Mouse (Mus musculus) cortical plate, adult 2 months (tissue): Measurements from ENCODE around the gene Riok2.

Source experiments
- CTCF ChIP-seq: fragments of 200-500 bp; IDR thresholded peaks from 2 replicates; pipeline ENCODE4 v1.5.1; 2011; ENCODE audit warnings: mild to moderate bottlenecking, control low read depth, low read length; ENCODE audit not compliant: insufficient read depth; ENCODE audit errors: extremely low read depth
- POLR2A ChIP-seq: fragments of 200-500 bp; IDR thresholded peaks from 2 replicates; pipeline ENCODE4 v1.6.1; 2011; ENCODE audit warnings: mild to moderate bottlenecking, low read length, control low read depth; ENCODE audit not compliant: insufficient read depth; ENCODE audit errors: extremely low read depth

- TF ChIP-seq CTCF (no peak), POLR2A (no peak)
These were observed 34.0 kb downstream of the Riok2 start for GRCm38 (mm10) chr17:17408137-17408536.
